Mouse (Mus musculus) liver, embryonic 14.5 days (tissue): Measurements from ENCODE around the gene Il6st.

Source experiments
- CTCF ChIP-seq: IDR thresholded peaks from 2 replicates; pipeline ENCODE4 v1.5.1; 2016; ENCODE audit warnings: antibody characterized with exemption, low read depth, control low read depth
- EP300 ChIP-seq: IDR thresholded peaks from 2 replicates; pipeline ENCODE4 v1.6.1; 2016; ENCODE audit warnings: antibody characterized with exemption, low read depth

DNA sequence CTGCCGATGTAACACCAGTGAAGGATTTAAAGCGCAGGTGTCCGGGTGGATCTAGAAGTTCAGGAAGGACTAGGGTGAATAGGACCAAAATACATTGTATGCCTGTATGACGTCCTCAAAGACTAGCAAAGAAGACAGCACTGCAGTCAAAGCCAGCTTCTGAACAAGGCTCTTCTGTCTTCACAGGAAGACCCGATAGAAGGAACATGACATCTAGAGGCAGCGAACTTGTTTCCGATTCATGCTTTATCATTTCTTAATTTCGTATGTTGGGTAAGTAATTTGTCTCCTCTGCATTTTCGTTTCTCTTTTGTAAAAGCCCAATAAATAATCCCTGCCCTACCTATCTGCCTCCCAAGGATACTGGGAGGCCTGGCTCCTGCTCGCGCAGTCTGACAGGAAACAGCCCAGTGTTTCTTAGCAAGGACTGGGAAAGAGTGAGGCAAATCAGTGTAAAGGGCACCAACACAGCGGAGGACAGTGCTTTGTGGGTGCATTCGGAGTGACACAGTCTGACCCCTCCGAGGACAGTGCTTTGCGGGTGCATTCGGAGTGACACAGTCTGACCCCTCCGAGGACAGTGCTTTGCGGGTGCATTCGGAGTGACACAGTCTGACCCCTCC, 8.6 kb downstream of the Il6st start:
- TF ChIP-seq CTCF (no peak), EP300 (no peak)
